Mouse (Mus musculus): Measurements from ENCODE around the gene 1700001C02Rik. TPM values are rescaled to one million over a fixed set of nuclear protein-coding genes. Genes with fewer than 3 reads are reported as not detected.

Gene 1700001C02Rik
- polyA plus RNA-seq, 1 experiment from 2014 or later = 0.94 TPM

GRCm38 (mm10) chr5:30518108-30518507 is 52.3 kb downstream of the 1700001C02Rik start:
- Histone ChIP-seq H3K9ac (replicated peaks; ENCODE audit: low read depth, low read length) (no peak overlapping the region), H3K9me3 (ENCODE audit: control insufficient read depth, low read length) (no peaks in the 10 kb centered on the region), H3K27ac (ENCODE audit: low read length) (no peak overlapping the region), H3K4me1 (replicated peaks; ENCODE audit: control insufficient read depth, insufficient read depth, low read length) (peaks cover 14% of the 10 kb centered on the region; the same call in 1 of the 2 replicates), H3K4me2 (ENCODE audit: low read length) (no peak overlapping the region), H3K4me3 (replicated peaks; ENCODE audit: low read length) (no peak overlapping the region), H3K27me3 (replicated peaks; ENCODE audit: control insufficient read depth, insufficient read depth, low read length) (no peaks in the 10 kb centered on the region), H3K36me3 (ENCODE audit: control insufficient read depth, insufficient read depth) (no peaks in the 10 kb centered on the region)
- 71% methylated on average over 5 of the region's 5 CpGs for WGBS
- no peak for ATAC-seq

- no peaks in the 10 kb centered on the region for H3K36me3 ChIP-seq (ENCODE audit: control insufficient read depth, insufficient read depth)
- H3K9ac ChIP-seq (replicated peaks; ENCODE audit: low read depth, low read length) = no peak overlapping the region
- H3K27me3 ChIP-seq (replicated peaks; ENCODE audit: control insufficient read depth, insufficient read depth, low read length) = no peaks in the 10 kb centered on the region
- WGBS = 79% methylated on average over 6 of the region's 6 CpGs
- no peak for ATAC-seq
- H3K9me3 ChIP-seq (ENCODE audit: control insufficient read depth, low read length) = no peaks in the 10 kb centered on the region
- no peak overlapping the region for H3K4me2 ChIP-seq (ENCODE audit: low read length)
- no peak overlapping the region for H3K27ac ChIP-seq (ENCODE audit: low read length)
- H3K4me3 ChIP-seq (replicated peaks; ENCODE audit: low read length) = no peak overlapping the region
- peaks cover 14% of the 10 kb centered on the region; the same call in 1 of the 2 replicates for H3K4me1 ChIP-seq (replicated peaks; ENCODE audit: control insufficient read depth, insufficient read depth, low read length)
Observed at GRCm38 (mm10) chr5:30518547-30518946, 52.7 kb downstream of the 1700001C02Rik start.

GRCm38 (mm10) chr5:30519494-30519893 is 53.6 kb downstream of the 1700001C02Rik start:
- peak; percentile 47; the same call in 1 of the 2 replicates for ATAC-seq
- H3K36me3 ChIP-seq (ENCODE audit: control insufficient read depth, insufficient read depth) = no peaks in the 10 kb centered on the region
- 0 out of 2 replicates have a peak overlapping the region, but pooled peaks have one; percentile 10 for H3K9ac ChIP-seq (replicated peaks; ENCODE audit: low read depth, low read length)
- H3K4me1 ChIP-seq (replicated peaks; ENCODE audit: control insufficient read depth, insufficient read depth, low read length) = peaks cover 17% of the 10 kb centered on the region; the same call in 1 of the 2 replicates
- no peaks in the 10 kb centered on the region for H3K9me3 ChIP-seq (ENCODE audit: control insufficient read depth, low read length)
- no peak overlapping the region for H3K27ac ChIP-seq (ENCODE audit: low read length)
- H3K27me3 ChIP-seq (replicated peaks; ENCODE audit: control insufficient read depth, insufficient read depth, low read length) = no peaks in the 10 kb centered on the region
- no peak overlapping the region for H3K4me3 ChIP-seq (replicated peaks; ENCODE audit: low read length)
- WGBS = 39% methylated on average over 7 of the region's 7 CpGs
- no peak overlapping the region for H3K4me2 ChIP-seq (ENCODE audit: low read length)

- Histone ChIP-seq H3K36me3 (ENCODE audit: control insufficient read depth, insufficient read depth) (no peaks in the 10 kb centered on the region), H3K4me2 (ENCODE audit: low read length) (no peak overlapping the region), H3K9ac (replicated peaks; ENCODE audit: low read depth, low read length) (no peak overlapping the region), H3K27me3 (replicated peaks; ENCODE audit: control insufficient read depth, insufficient read depth, low read length) (no peaks in the 10 kb centered on the region), H3K27ac (ENCODE audit: low read length) (no peak overlapping the region), H3K4me3 (replicated peaks; ENCODE audit: low read length) (no peak overlapping the region), H3K9me3 (ENCODE audit: control insufficient read depth, low read length) (no peaks in the 10 kb centered on the region), H3K4me1 (replicated peaks; ENCODE audit: control insufficient read depth, insufficient read depth, low read length) (peaks cover 17% of the 10 kb centered on the region; the same call in 1 of the 2 replicates)
- 83% methylated on average over 10 of the region's 10 CpGs for WGBS
- ATAC-seq = no peak
Observed at GRCm38 (mm10) chr5:30520214-30520732, 54.4 kb downstream of the 1700001C02Rik start.

GRCm38 (mm10) chr5:30522406-30522805 is 56.6 kb downstream of the 1700001C02Rik start:
- H3K4me3 ChIP-seq (replicated peaks; ENCODE audit: low read length) = no peak overlapping the region
- no peak for ATAC-seq
- no peak overlapping the region for H3K27ac ChIP-seq (ENCODE audit: low read length)
- no peaks in the 10 kb centered on the region for H3K9me3 ChIP-seq (ENCODE audit: control insufficient read depth, low read length)
- no peak overlapping the region for H3K4me2 ChIP-seq (ENCODE audit: low read length)
- no peak overlapping the region for H3K9ac ChIP-seq (replicated peaks; ENCODE audit: low read depth, low read length)
- WGBS = 31% methylated on average over 8 of the region's 8 CpGs
- H3K27me3 ChIP-seq (replicated peaks; ENCODE audit: control insufficient read depth, insufficient read depth, low read length) = no peaks in the 10 kb centered on the region
- peaks cover 29% of the 10 kb centered on the region for H3K4me1 ChIP-seq (replicated peaks; ENCODE audit: control insufficient read depth, insufficient read depth, low read length)
- H3K36me3 ChIP-seq (ENCODE audit: control insufficient read depth, insufficient read depth) = no peaks in the 10 kb centered on the region

GRCm38 (mm10) chr5:30523131-30523530 is 57.3 kb downstream of the 1700001C02Rik start:
- WGBS = 93% methylated on average over 3 of the region's 3 CpGs
- Histone ChIP-seq H3K4me3 (replicated peaks; ENCODE audit: low read length) (no peak overlapping the region), H3K27me3 (replicated peaks; ENCODE audit: control insufficient read depth, insufficient read depth, low read length) (no peaks in the 10 kb centered on the region), H3K9me3 (ENCODE audit: control insufficient read depth, low read length) (no peaks in the 10 kb centered on the region), H3K4me2 (ENCODE audit: low read length) (no peak overlapping the region), H3K27ac (ENCODE audit: low read length) (no peak overlapping the region), H3K9ac (replicated peaks; ENCODE audit: low read depth, low read length) (no peak overlapping the region), H3K4me1 (replicated peaks; ENCODE audit: control insufficient read depth, insufficient read depth, low read length) (peaks cover 29% of the 10 kb centered on the region), H3K36me3 (ENCODE audit: control insufficient read depth, insufficient read depth) (no peaks in the 10 kb centered on the region)
- ATAC-seq = no peak

GRCm38 (mm10) chr5:30524213-30524612 is 58.4 kb downstream of the 1700001C02Rik start:
- Histone ChIP-seq H3K4me2 (ENCODE audit: low read length) (no peak overlapping the region), H3K9me3 (ENCODE audit: control insufficient read depth, low read length) (no peaks in the 10 kb centered on the region), H3K4me3 (replicated peaks; ENCODE audit: low read length) (no peak overlapping the region), H3K36me3 (ENCODE audit: control insufficient read depth, insufficient read depth) (no peaks in the 10 kb centered on the region), H3K27me3 (replicated peaks; ENCODE audit: control insufficient read depth, insufficient read depth, low read length) (no peaks in the 10 kb centered on the region), H3K9ac (replicated peaks; ENCODE audit: low read depth, low read length) (no peak overlapping the region), H3K4me1 (replicated peaks; ENCODE audit: control insufficient read depth, insufficient read depth, low read length) (peaks cover 32% of the 10 kb centered on the region), H3K27ac (ENCODE audit: low read length) (no peak overlapping the region)
- no peak for ATAC-seq
- 32% methylated on average over 3 of the region's 3 CpGs for WGBS

GRCm38 (mm10) chr5:30525920-30526836 is 60.3 kb downstream of the 1700001C02Rik start:
- no peaks in the 10 kb centered on the region for H3K36me3 ChIP-seq (ENCODE audit: control insufficient read depth, insufficient read depth)
- no peak overlapping the region for H3K4me2 ChIP-seq (ENCODE audit: low read length)
- peaks cover 25% of the 10 kb centered on the region for H3K4me1 ChIP-seq (replicated peaks; ENCODE audit: control insufficient read depth, insufficient read depth, low read length)
- no peaks in the 10 kb centered on the region for H3K27me3 ChIP-seq (replicated peaks; ENCODE audit: control insufficient read depth, insufficient read depth, low read length)
- no peak overlapping the region for H3K4me3 ChIP-seq (replicated peaks; ENCODE audit: low read length)
- H3K9me3 ChIP-seq (ENCODE audit: control insufficient read depth, low read length) = no peaks in the 10 kb centered on the region
- no peak overlapping the region for H3K9ac ChIP-seq (replicated peaks; ENCODE audit: low read depth, low read length)
- peak; percentile 88 for ATAC-seq
- WGBS = 8% methylated on average over 12 of the region's 12 CpGs
- H3K27ac ChIP-seq (ENCODE audit: low read length) = peak overlapping the region; percentile 5; the same call in 1 of the 2 replicates

- Histone ChIP-seq H3K4me2 (ENCODE audit: low read length) (no peak overlapping the region), H3K9ac (replicated peaks; ENCODE audit: low read depth, low read length) (no peak overlapping the region)
Observed at GRCm38 (mm10) chr5:30527129-30527528, 61.3 kb downstream of the 1700001C02Rik start.

More at GRCm38 (mm10) chr5:30527129-30527528, 61.3 kb downstream of the 1700001C02Rik start:
- Histone ChIP-seq H3K36me3 (ENCODE audit: control insufficient read depth, insufficient read depth) (no peaks in the 10 kb centered on the region), H3K27me3 (replicated peaks; ENCODE audit: control insufficient read depth, insufficient read depth, low read length) (no peaks in the 10 kb centered on the region), H3K27ac (ENCODE audit: low read length) (no peak overlapping the region), H3K9me3 (ENCODE audit: control insufficient read depth, low read length) (no peaks in the 10 kb centered on the region), H3K4me3 (replicated peaks; ENCODE audit: low read length) (no peak overlapping the region), H3K4me1 (replicated peaks; ENCODE audit: control insufficient read depth, insufficient read depth, low read length) (peaks cover 22% of the 10 kb centered on the region)
- ATAC-seq = no peak
- 77% methylated on average over 5 of the region's 5 CpGs for WGBS

All from forebrain, embryonic 16.5 days (tissue).